Mouse (Mus musculus): ENCODE measurements around the gene Gtsf1.

Gtsf1 gene

DNA sequence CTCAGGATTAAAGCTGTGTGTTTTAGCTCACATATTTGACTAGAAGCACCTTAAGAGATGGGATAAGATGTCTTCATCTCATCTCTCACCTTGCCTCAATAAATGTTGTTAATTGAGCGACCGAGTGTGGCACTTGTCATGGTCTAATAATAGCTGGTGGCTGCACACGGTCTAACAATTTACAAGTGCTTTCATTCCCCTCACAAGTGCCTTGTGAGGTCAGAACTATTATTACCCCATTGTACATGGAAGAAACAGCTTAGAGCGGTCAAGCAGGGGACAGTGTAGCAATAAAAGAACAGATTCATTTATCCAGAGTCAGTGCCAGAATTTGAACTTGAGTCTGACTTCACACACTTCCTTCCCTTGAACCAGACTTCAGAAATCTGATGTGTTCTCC lies 74.8 kb downstream of the Gtsf1 start:
- Histone ChIP-seq H3K36me3 (ENCODE audit: control insufficient read depth, insufficient read depth, low read length, poor library complexity, severe bottlenecking) (no peaks in the 10 kb centered on the region), H3K27me3 (ENCODE audit: control insufficient read depth, insufficient read depth, low read length, poor library complexity, severe bottlenecking) (no peaks in the 10 kb centered on the region)
- no peak for DNase-seq (ENCODE audit: low read depth, low spot score)

DNA sequence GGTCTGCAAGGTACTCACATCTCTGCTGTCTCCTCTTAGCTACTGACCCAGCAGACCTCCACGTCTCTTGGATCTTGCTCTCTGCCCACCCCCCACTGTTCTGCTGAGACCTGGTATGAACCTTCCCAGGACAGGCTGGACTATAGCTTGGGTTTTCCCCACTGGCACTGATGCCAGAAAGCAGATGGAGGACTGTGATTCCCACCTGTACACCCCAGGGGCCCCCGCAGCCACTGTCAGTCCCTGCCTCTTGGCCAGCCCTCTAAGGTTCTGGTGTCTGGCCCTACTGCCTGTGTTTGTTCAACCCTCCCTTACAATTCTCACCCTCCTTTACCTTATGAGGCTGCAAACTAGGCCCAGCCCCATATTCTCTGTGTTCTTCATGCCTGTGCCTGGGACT lies 75.6 kb downstream of the Gtsf1 start:
- DNase-seq (ENCODE audit: low read depth, low spot score), result no peak
- H3K27me3 ChIP-seq (ENCODE audit: control insufficient read depth, insufficient read depth, low read length, poor library complexity, severe bottlenecking), result no peaks in the 10 kb centered on the region
- H3K36me3 ChIP-seq (ENCODE audit: control insufficient read depth, insufficient read depth, low read length, poor library complexity, severe bottlenecking), result no peaks in the 10 kb centered on the region

DNA sequence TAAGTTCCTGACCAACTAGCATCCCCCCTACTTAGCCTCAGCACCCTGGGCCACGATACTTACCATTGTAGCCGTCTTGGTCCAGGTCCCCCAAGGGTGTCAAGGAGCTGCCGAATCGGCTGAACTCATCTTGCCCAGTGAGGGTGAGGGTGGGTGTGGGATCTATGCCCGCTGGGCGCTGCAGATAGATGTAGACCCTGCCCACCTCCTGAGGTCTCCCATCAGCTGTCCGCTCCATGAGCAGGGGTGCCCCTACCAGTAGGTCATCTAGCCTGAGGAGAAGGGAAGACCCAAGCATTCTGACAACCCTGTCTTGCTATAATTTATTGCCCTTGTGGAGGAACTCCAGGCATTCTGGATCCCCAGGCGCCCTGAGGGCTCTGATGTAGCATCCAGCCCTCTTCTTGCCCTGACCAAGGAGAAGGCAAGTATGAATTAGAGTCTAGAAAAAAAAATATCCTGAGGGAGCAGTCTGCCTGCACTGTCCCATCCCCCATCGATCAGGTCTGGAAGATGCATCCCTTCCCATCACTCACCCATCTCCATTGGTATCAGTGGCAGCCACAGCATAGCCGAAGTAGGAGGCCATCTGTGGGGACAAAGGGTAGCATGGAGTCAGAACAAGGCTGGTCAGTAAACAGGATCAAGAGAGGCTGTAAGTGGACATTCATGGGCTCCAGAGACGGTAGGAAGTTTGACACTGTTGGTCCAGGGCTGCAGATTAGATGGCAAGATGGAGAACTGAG lies 76.6 kb downstream of the Gtsf1 start:
- H3K36me3 ChIP-seq (ENCODE audit: control insufficient read depth, insufficient read depth, low read length, poor library complexity, severe bottlenecking), result no peaks in the 10 kb centered on the region
- no peak for DNase-seq (ENCODE audit: low read depth, low spot score)
- no peaks in the 10 kb centered on the region for H3K27me3 ChIP-seq (ENCODE audit: control insufficient read depth, insufficient read depth, low read length, poor library complexity, severe bottlenecking)

DNA sequence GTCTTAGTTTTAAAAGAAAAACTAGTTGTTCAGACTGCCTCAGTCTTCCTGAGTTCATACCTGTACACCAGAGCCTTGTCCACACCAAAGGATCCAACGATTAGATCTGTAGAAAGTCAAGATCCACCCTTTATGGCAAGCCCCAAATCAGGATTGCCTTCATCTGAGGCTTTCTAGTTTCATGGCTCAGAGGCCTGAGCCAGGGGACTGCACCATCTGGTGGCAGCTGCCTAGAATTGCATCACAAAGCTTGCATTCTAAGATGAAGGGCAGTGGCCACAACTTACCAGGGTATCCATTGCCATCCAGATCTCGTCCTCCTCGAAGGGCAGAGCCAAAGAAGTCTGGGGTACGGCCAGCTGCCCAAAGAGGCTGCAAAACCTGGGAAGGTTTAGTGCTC lies 77.4 kb downstream of the Gtsf1 start:
- Histone ChIP-seq H3K36me3 (ENCODE audit: control insufficient read depth, insufficient read depth, low read length, poor library complexity, severe bottlenecking) (no peaks in the 10 kb centered on the region), H3K27me3 (ENCODE audit: control insufficient read depth, insufficient read depth, low read length, poor library complexity, severe bottlenecking) (no peaks in the 10 kb centered on the region)
- peak; percentile 78 for DNase-seq (ENCODE audit: low read depth, low spot score)
